Mouse (Mus musculus) olfactory bulb, adult 2 months (tissue): ENCODE results near the gene Nom1.

Experiments
- CTCF ChIP-seq: fragments of 200-500 bp; IDR thresholded peaks from 2 replicates; pipeline ENCODE4 v1.5.1; 2012; ENCODE audit warnings: low read depth, mild to moderate bottlenecking, low read length, moderate library complexity; ENCODE audit not compliant: insufficient read depth
- POLR2A ChIP-seq: fragments of 200-500 bp; IDR thresholded peaks from 2 replicates; pipeline ENCODE4 v1.6.1; 2012; ENCODE audit warnings: mild to moderate bottlenecking, low read depth, low read length, moderate library complexity; ENCODE audit not compliant: insufficient read depth

- no peak for TF ChIP-seq CTCF
- TF ChIP-seq POLR2A, result no peak
Observed at GRCm38 (mm10) chr5:29398427-29398826, 36.0 kb upstream of the Nom1 start.
